Mouse (Mus musculus): Measurements from ENCODE around the gene Phf14. TPM values are rescaled to one million over a fixed set of nuclear protein-coding genes. Genes with fewer than 3 reads are reported as not detected.

The Phf14 gene
- polyA plus RNA-seq, 1 experiment = 9.6 TPM

GRCm38 (mm10) chr6:11926082-11926595 lies 18.5 kb downstream of the Phf14 start:
- Histone ChIP-seq H3K4me3 (ENCODE audit: control insufficient read depth, insufficient read depth, low read length) (peak overlapping the region; percentile 98), H3K27ac (ENCODE audit: control insufficient read depth, insufficient read depth, low read length) (peak overlapping the region; percentile 56; the same call in 1 of the 2 replicates), H3K4me1 (replicated peaks; ENCODE audit: control insufficient read depth, insufficient read depth, low read length) (peaks cover 3% of the 10 kb centered on the region), H3K36me3 (ENCODE audit: control insufficient read depth, insufficient read depth, low read length) (peaks cover 15% of the 10 kb centered on the region; the same call in 1 of the 2 replicates), H3K27me3 (ENCODE audit: control insufficient read depth, insufficient read depth, low read length) (no peaks in the 10 kb centered on the region)
- under 1% methylated on average over 40 of the region's 40 CpGs for WGBS
- DNase-seq = peak; percentile 40
- no peak for TF ChIP-seq CTCF (IDR thresholded peaks at IDR 0.05; ENCODE audit: borderline replicate concordance, control insufficient read depth, extremely low read depth, insufficient read depth, low read length, poor library complexity)
- TF ChIP-seq POLR2A (IDR thresholded peaks at IDR 0.05; ENCODE audit: control insufficient read depth, extremely low read depth, insufficient read depth, low read length, poor library complexity) = no peak

- TF ChIP-seq POLR2A (IDR thresholded peaks at IDR 0.05; ENCODE audit: control insufficient read depth, extremely low read depth, insufficient read depth, low read length, poor library complexity) (no peak), CTCF (IDR thresholded peaks at IDR 0.05; ENCODE audit: borderline replicate concordance, control insufficient read depth, extremely low read depth, insufficient read depth, low read length, poor library complexity) (no peak)
- H3K4me1 ChIP-seq (replicated peaks; ENCODE audit: control insufficient read depth, insufficient read depth, low read length) = peaks cover 3% of the 10 kb centered on the region
- H3K4me3 ChIP-seq (ENCODE audit: control insufficient read depth, insufficient read depth, low read length) = no peak overlapping the region
- 90% methylated on average over 6 of the region's 6 CpGs for WGBS
- H3K27ac ChIP-seq (ENCODE audit: control insufficient read depth, insufficient read depth, low read length) = no peak overlapping the region; the same call in 1 of the 2 replicates
- H3K36me3 ChIP-seq (ENCODE audit: control insufficient read depth, insufficient read depth, low read length) = peaks cover 15% of the 10 kb centered on the region; the same call in 1 of the 2 replicates
- no peaks in the 10 kb centered on the region for H3K27me3 ChIP-seq (ENCODE audit: control insufficient read depth, insufficient read depth, low read length)
- no peak for DNase-seq
These were observed 19.9 kb downstream of the Phf14 start for GRCm38 (mm10) chr6:11927485-11927884.

GRCm38 (mm10) chr6:11933403-11933802 lies 25.8 kb downstream of the Phf14 start:
- no peak overlapping the region for H3K4me3 ChIP-seq (ENCODE audit: control insufficient read depth, insufficient read depth, low read length)
- H3K4me1 ChIP-seq (replicated peaks; ENCODE audit: control insufficient read depth, insufficient read depth, low read length) = no peaks in the 10 kb centered on the region
- TF ChIP-seq POLR2A (IDR thresholded peaks at IDR 0.05; ENCODE audit: control insufficient read depth, extremely low read depth, insufficient read depth, low read length, poor library complexity) = no peak
- no peak for TF ChIP-seq CTCF (IDR thresholded peaks at IDR 0.05; ENCODE audit: borderline replicate concordance, control insufficient read depth, extremely low read depth, insufficient read depth, low read length, poor library complexity)
- peaks cover 5% of the 10 kb centered on the region; the same call in 1 of the 2 replicates for H3K36me3 ChIP-seq (ENCODE audit: control insufficient read depth, insufficient read depth, low read length)
- no peak for DNase-seq
- H3K27me3 ChIP-seq (ENCODE audit: control insufficient read depth, insufficient read depth, low read length) = no peaks in the 10 kb centered on the region
- no peak overlapping the region for H3K27ac ChIP-seq (ENCODE audit: control insufficient read depth, insufficient read depth, low read length)
- 92% methylated on average over 7 of the region's 7 CpGs for WGBS

GRCm38 (mm10) chr6:11940895-11941294 lies 33.3 kb downstream of the Phf14 start:
- peaks cover 4% of the 10 kb centered on the region for H3K36me3 ChIP-seq (ENCODE audit: control insufficient read depth, insufficient read depth, low read length)
- TF ChIP-seq POLR2A (IDR thresholded peaks at IDR 0.05; ENCODE audit: control insufficient read depth, extremely low read depth, insufficient read depth, low read length, poor library complexity) (no peak), CTCF (IDR thresholded peaks at IDR 0.05; ENCODE audit: borderline replicate concordance, control insufficient read depth, extremely low read depth, insufficient read depth, low read length, poor library complexity) (no peak)
- no peaks in the 10 kb centered on the region for H3K27me3 ChIP-seq (ENCODE audit: control insufficient read depth, insufficient read depth, low read length)
- H3K4me1 ChIP-seq (replicated peaks; ENCODE audit: control insufficient read depth, insufficient read depth, low read length) = no peaks in the 10 kb centered on the region
- H3K27ac ChIP-seq (ENCODE audit: control insufficient read depth, insufficient read depth, low read length) = no peak overlapping the region
- H3K4me3 ChIP-seq (ENCODE audit: control insufficient read depth, insufficient read depth, low read length) = no peak overlapping the region
- no peak for DNase-seq

- 96% methylated on average over 4 of the region's 4 CpGs for WGBS
- Histone ChIP-seq H3K4me1 (replicated peaks; ENCODE audit: control insufficient read depth, insufficient read depth, low read length) (no peaks in the 10 kb centered on the region), H3K27me3 (ENCODE audit: control insufficient read depth, insufficient read depth, low read length) (no peaks in the 10 kb centered on the region), H3K36me3 (ENCODE audit: control insufficient read depth, insufficient read depth, low read length) (peaks cover 4% of the 10 kb centered on the region), H3K4me3 (ENCODE audit: control insufficient read depth, insufficient read depth, low read length) (no peak overlapping the region), H3K27ac (ENCODE audit: control insufficient read depth, insufficient read depth, low read length) (no peak overlapping the region)
- TF ChIP-seq POLR2A (IDR thresholded peaks at IDR 0.05; ENCODE audit: control insufficient read depth, extremely low read depth, insufficient read depth, low read length, poor library complexity) (no peak), CTCF (IDR thresholded peaks at IDR 0.05; ENCODE audit: borderline replicate concordance, control insufficient read depth, extremely low read depth, insufficient read depth, low read length, poor library complexity) (no peak)
- DNase-seq = no peak
These were observed 34.5 kb downstream of the Phf14 start for GRCm38 (mm10) chr6:11942089-11942488.

GRCm38 (mm10) chr6:11948100-11948499 lies 40.5 kb downstream of the Phf14 start:
- H3K36me3 ChIP-seq (ENCODE audit: control insufficient read depth, insufficient read depth, low read length) = peaks cover 4% of the 10 kb centered on the region
- 94% methylated on average over 1 of the region's 1 CpGs for WGBS
- no peak for DNase-seq
- TF ChIP-seq POLR2A (IDR thresholded peaks at IDR 0.05; ENCODE audit: control insufficient read depth, extremely low read depth, insufficient read depth, low read length, poor library complexity) (no peak), CTCF (IDR thresholded peaks at IDR 0.05; ENCODE audit: borderline replicate concordance, control insufficient read depth, extremely low read depth, insufficient read depth, low read length, poor library complexity) (no peak)
- H3K4me1 ChIP-seq (replicated peaks; ENCODE audit: control insufficient read depth, insufficient read depth, low read length) = no peaks in the 10 kb centered on the region
- H3K4me3 ChIP-seq (ENCODE audit: control insufficient read depth, insufficient read depth, low read length) = no peak overlapping the region
- H3K27ac ChIP-seq (ENCODE audit: control insufficient read depth, insufficient read depth, low read length) = no peak overlapping the region
- no peaks in the 10 kb centered on the region for H3K27me3 ChIP-seq (ENCODE audit: control insufficient read depth, insufficient read depth, low read length)

- H3K4me3 ChIP-seq (ENCODE audit: control insufficient read depth, insufficient read depth, low read length) = no peak overlapping the region
- H3K4me1 ChIP-seq (replicated peaks; ENCODE audit: control insufficient read depth, insufficient read depth, low read length) = no peaks in the 10 kb centered on the region
- TF ChIP-seq CTCF (IDR thresholded peaks at IDR 0.05; ENCODE audit: borderline replicate concordance, control insufficient read depth, extremely low read depth, insufficient read depth, low read length, poor library complexity) (no peak), POLR2A (IDR thresholded peaks at IDR 0.05; ENCODE audit: control insufficient read depth, extremely low read depth, insufficient read depth, low read length, poor library complexity) (no peak)
- peaks cover 5% of the 10 kb centered on the region for H3K36me3 ChIP-seq (ENCODE audit: control insufficient read depth, insufficient read depth, low read length)
- 95% methylated on average over 7 of the region's 7 CpGs for WGBS
- no peak overlapping the region for H3K27ac ChIP-seq (ENCODE audit: control insufficient read depth, insufficient read depth, low read length)
- DNase-seq = no peak
- no peaks in the 10 kb centered on the region for H3K27me3 ChIP-seq (ENCODE audit: control insufficient read depth, insufficient read depth, low read length)
These were observed 52.6 kb downstream of the Phf14 start for GRCm38 (mm10) chr6:11960172-11960571.

Data from thymus, adult 2 months (tissue).